Mouse (Mus musculus) stomach, postnatal 0 days (tissue): ENCODE data around the gene Commd3. TPM values are rescaled to one million over a fixed set of nuclear protein-coding genes. Genes with fewer than 3 reads are reported as not detected.

Source experiments
- ATAC-seq: fragments of 200-750 bp; cut with Nextera tagmentation; 2 replicates; pipeline ENCODE4 v1.8.0; 2017; ENCODE audit not compliant: low FRiP score, low TSS enrichment
- DNase-seq: peaks from one replicate; pipeline ENCODE4 v3.0.0-alpha.2; 2016; ENCODE audit warnings: low spot score
- H3K27ac ChIP-seq: fragments of 300-500 bp; sonication (generic); replicated peaks from 2 replicates; pipeline ENCODE4 v1.5.1; 2014; ENCODE audit warnings: mild to moderate bottlenecking, control low read depth
- H3K27me3 ChIP-seq: fragments of 300-500 bp; sonication (generic); 2 replicates; pipeline ENCODE4 v1.6.1; 2014; ENCODE audit warnings: low read length; ENCODE audit not compliant: control insufficient read depth, insufficient read depth
- H3K36me3 ChIP-seq: fragments of 300-500 bp; sonication (generic); 2 replicates; pipeline ENCODE4 v1.6.1; 2014; ENCODE audit warnings: low read length, mixed read lengths; ENCODE audit not compliant: control insufficient read depth, insufficient read depth
- H3K4me1 ChIP-seq: fragments of 300-500 bp; sonication (generic); replicated peaks from 2 replicates; pipeline ENCODE4 v1.6.1; 2014; ENCODE audit warnings: antibody characterized with exemption; ENCODE audit not compliant: control insufficient read depth, insufficient read depth
- H3K4me2 ChIP-seq: fragments of 300-500 bp; sonication (generic); replicated peaks from 2 replicates; pipeline ENCODE4 v1.6.1; 2014; ENCODE audit warnings: low read depth, mild to moderate bottlenecking, control low read depth, moderate library complexity
- H3K4me3 ChIP-seq: fragments of 300-500 bp; sonication (generic); 2 replicates; pipeline ENCODE4 v1.5.1; 2014; ENCODE audit warnings: low read depth, low read length, control low read depth
- H3K9ac ChIP-seq: fragments of 300-500 bp; sonication (generic); 2 replicates; pipeline ENCODE4 v1.6.1; 2014; ENCODE audit warnings: mild to moderate bottlenecking, low read length, control low read depth, mixed read lengths
- H3K9me3 ChIP-seq: fragments of 300-500 bp; sonication (generic); 2 replicates; pipeline ENCODE4 v1.6.1; 2016; ENCODE audit warnings: low read length; ENCODE audit not compliant: control insufficient read depth
- CTCF ChIP-seq: IDR thresholded peaks from 2 replicates; pipeline ENCODE4 v1.5.1; 2016; ENCODE audit warnings: antibody characterized with exemption, low read depth, mild to moderate bottlenecking, moderate library complexity
- EP300 ChIP-seq: optimal IDR thresholded peaks from 2 replicates; pipeline ENCODE3; 2016; ENCODE audit warnings: antibody characterized with exemption
- WGBS: fragments of 180-500 bp; shearing (Covaris S2); extraction: QIAGEN DNeasy Blood & Tissue Kit; methylation state at CpG from one replicate; pipeline ENCODE4 v1.1.7; 2014; 5-methylcytosine and 5-hydroxymethylcytosine counted together
- polyA plus RNA-seq: library from polyadenylated mRNA; unstranded; fragments of >200 nt; fragmentation: Nextera tagmentation; extraction: Ambion mirVana; gene quantifications from 2 replicates; pipeline ENCODE4 v1.2.1, GENCODE M21; 2015

The Commd3 gene
- polyA plus RNA-seq, 1 experiment from 2014 or later = 169 TPM

DNA sequence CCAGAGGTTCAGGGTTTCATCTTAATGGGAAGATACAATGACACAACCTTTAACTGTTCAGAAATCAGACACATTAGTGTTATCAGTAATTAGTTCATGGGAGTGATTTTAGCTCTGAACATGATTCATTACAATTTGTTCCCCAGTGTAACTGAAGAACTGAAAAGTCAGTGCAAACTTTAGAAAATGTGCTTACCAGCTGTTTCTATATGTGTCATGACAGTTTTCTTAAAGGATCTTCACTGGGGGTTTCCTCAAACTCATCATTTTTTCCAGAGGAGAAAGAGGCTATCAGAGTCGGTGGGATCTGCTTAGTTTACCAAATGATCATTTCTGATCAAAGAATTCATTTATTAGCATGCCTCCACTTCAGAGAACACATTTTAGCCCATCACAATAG lies 20.4 kb downstream of the Commd3 start:
- peaks cover 15% of the 10 kb centered on the region; the same call in 1 of the 2 replicates for H3K27me3 ChIP-seq
- H3K9me3 ChIP-seq = no peaks in the 10 kb centered on the region
- H3K36me3 ChIP-seq = no peaks in the 10 kb centered on the region
- DNase-seq (no peak), ATAC-seq (no peak)
- peaks cover 5% of the 10 kb centered on the region for H3K4me1 ChIP-seq
- H3K4me3 ChIP-seq = no peak overlapping the region
- no peak overlapping the region for H3K27ac ChIP-seq
- no peak overlapping the region for H3K4me2 ChIP-seq
- 7% methylated on average over 1 of the region's 1 CpGs for WGBS
- TF ChIP-seq EP300 = no peak
- TF ChIP-seq CTCF = no peak
- H3K9ac ChIP-seq = no peak overlapping the region

DNA sequence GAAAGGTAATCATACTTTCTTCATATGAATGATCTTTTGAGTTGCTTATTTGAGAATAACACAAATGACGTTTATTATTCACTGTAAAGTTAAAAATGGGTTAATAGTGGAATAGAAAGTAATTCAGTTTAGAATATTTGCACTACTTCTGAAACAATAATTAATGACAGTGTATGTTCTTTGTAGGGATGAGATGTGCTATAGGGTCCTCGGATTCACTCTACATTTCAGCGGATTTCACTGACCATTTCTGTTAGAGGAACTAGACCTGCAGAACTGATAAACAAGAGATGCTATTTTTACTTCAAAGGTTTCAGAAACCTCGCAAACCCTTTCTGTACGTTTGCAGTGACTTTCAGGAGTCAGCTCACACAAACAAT lies 21.3 kb downstream of the Commd3 start:
- Histone ChIP-seq H3K36me3 (no peaks in the 10 kb centered on the region), H3K27me3 (peaks cover 15% of the 10 kb centered on the region; the same call in 1 of the 2 replicates), H3K9me3 (no peaks in the 10 kb centered on the region), H3K9ac (no peak overlapping the region), H3K4me3 (peak overlapping the region; percentile 75), H3K27ac (no peak overlapping the region), H3K4me1 (peaks cover 5% of the 10 kb centered on the region), H3K4me2 (peak overlapping the region; percentile 97)
- DNase-seq = no peak
- ATAC-seq = no peak
- 3% methylated on average over 5 of the region's 5 CpGs for WGBS
- TF ChIP-seq EP300 (no peak), CTCF (no peak)

DNA sequence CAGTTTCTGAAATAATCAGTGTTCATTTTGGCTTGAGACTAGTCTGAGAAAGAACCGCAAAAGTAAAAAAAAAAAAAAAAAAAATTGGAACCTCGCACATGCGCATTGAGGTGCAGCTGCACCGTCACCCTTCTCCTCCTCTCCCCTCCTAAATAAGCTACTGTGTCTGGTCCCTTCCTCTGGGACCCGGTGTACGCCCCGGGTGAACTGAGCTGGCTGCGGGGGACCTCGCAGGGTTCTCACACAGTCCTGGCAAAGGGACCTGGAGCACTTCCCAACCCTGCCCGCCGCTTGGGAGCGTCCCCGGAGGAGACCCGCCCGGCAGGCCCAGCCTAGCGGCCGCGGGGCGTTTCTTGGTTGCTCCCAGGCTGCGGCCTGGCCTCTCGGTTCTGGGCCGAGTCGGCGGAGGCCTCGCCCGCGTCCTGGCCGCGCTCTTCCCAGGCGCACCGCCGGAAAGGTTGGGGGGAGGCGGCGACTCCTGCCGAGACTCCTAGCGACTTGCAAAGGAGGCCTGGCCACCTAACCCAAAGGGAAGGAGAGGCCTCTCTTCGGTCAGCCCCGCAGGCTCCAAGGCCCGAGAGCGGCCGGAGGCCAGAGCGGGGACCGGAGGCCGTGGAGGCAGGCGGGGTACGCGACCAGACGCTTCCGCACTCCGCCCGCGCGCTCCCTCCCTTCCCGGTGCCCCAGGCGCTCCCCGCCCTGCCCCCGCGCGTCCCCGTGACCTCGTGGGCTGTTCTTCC lies 21.9 kb downstream of the Commd3 start, which contains the start of gene Spag6:
Gene Spag6, plus strand, starts transcription at position 162 of the 740 bp plus-strand sequence.
- 2% methylated on average over 34 of the region's 61 CpGs for WGBS
- H3K9ac ChIP-seq = peak within 1 kb of the TSS; percentile 94
- peak within 1 kb of the TSS; percentile 97 for H3K4me2 ChIP-seq
- peak; percentile 81 for DNase-seq
- H3K27me3 ChIP-seq = peaks cover 17% of the 10 kb centered on the region; the same call in 1 of the 2 replicates
- no peaks in the 10 kb centered on the region for H3K9me3 ChIP-seq
- TF ChIP-seq CTCF = no peak
- TF ChIP-seq EP300 = no peak
- ATAC-seq = peak; percentile 89
- H3K4me3 ChIP-seq = peak within 1 kb of the TSS; percentile 75
- H3K4me1 ChIP-seq = peaks cover 5% of the 10 kb centered on the region
- H3K27ac ChIP-seq = peak within 1 kb of the TSS; percentile 85
- no peaks in the 10 kb centered on the region for H3K36me3 ChIP-seq

DNA sequence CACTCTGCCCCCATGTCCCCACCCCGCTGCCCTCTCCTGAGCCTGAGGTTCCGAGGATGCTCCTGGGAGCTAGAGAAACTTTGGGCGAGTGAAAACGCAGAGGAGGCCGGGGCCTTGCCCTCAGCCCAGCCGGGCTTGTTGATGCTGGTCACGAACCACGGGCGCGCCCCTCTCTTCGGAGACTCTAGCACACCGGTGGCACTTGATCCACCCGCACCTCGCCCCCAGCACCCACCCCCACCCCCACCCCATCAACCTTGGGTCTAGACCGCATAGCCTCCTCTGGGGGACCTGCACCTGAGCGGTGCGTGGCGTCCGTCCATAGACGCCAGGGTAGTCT lies 22.4 kb downstream of the Commd3 start:
- ATAC-seq = peak; percentile 50
- no peaks in the 10 kb centered on the region for H3K9me3 ChIP-seq
- H3K27ac ChIP-seq = peak overlapping the region; percentile 85
- H3K4me2 ChIP-seq = peak overlapping the region; percentile 97
- H3K36me3 ChIP-seq = no peaks in the 10 kb centered on the region
- 3% methylated on average over 20 of the region's 20 CpGs for WGBS
- no peak for DNase-seq
- no peak for TF ChIP-seq EP300
- TF ChIP-seq CTCF = no peak
- peak overlapping the region; percentile 75 for H3K4me3 ChIP-seq
- peaks cover 15% of the 10 kb centered on the region; the same call in 1 of the 2 replicates for H3K27me3 ChIP-seq
- peak overlapping the region; percentile 94 for H3K9ac ChIP-seq
- peaks cover 5% of the 10 kb centered on the region for H3K4me1 ChIP-seq

DNA sequence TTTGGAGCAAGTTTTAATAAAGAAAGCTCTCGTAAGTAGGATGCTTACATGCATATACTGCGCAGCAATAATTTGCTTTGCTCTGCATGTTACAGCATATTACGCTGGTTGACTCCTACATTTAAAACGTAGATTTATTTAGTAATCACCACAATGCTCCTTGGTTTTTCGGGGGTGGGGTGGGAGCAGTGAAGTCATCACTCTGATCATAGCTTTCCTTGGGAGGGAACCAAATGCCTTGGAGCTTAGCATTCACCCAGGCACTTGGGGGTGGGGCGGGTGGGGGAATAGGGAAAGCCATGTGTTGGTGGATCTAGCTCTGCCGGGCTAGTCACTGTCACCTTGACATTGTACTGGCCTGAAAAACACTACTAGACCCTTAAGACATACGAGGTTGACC lies 23.0 kb downstream of the Commd3 start:
- TF ChIP-seq CTCF (no peak), EP300 (no peak)
- H3K4me3 ChIP-seq = peak overlapping the region; percentile 75; the same call in 1 of the 2 replicates
- no peaks in the 10 kb centered on the region for H3K9me3 ChIP-seq
- no peak for DNase-seq
- H3K27ac ChIP-seq = no peak overlapping the region
- no peaks in the 10 kb centered on the region for H3K36me3 ChIP-seq
- no peak overlapping the region for H3K4me2 ChIP-seq
- 19% methylated on average over 8 of the region's 8 CpGs for WGBS
- H3K9ac ChIP-seq = no peak overlapping the region
- ATAC-seq = no peak
- H3K4me1 ChIP-seq = no peaks in the 10 kb centered on the region; the same call in 1 of the 2 replicates
- H3K27me3 ChIP-seq = peaks cover 13% of the 10 kb centered on the region; the same call in 1 of the 2 replicates

DNA sequence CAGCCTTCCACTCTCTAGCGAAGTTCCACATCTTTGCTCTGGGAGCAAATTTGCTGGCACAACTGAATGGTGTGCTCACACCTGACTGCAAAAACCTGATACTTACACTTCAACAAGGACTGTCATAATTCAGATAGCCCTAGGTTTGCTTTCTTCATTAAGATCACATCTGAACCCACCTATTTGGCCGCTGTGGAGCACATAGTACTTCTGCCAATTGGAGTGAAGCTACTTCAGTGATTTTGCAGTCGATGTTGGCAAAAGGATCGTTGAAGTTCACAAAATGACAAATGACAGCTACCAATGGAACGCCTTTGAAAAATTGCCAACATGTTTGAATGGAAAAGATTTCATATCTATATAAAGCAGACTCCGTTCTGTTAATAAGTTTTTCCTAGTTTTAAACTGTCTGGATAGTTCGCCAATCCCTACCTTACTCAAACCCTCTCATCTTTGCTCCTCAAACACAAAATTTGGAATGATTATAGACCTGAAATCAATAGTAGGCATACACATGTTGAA lies 23.5 kb downstream of the Commd3 start:
- Histone ChIP-seq H3K4me2 (no peak overlapping the region), H3K4me1 (no peaks in the 10 kb centered on the region), H3K4me3 (no peak overlapping the region), H3K36me3 (no peaks in the 10 kb centered on the region), H3K9ac (no peak overlapping the region), H3K27me3 (peaks cover 11% of the 10 kb centered on the region; the same call in 1 of the 2 replicates), H3K9me3 (no peaks in the 10 kb centered on the region), H3K27ac (no peak overlapping the region)
- DNase-seq (no peak), ATAC-seq (no peak)
- no peak for TF ChIP-seq CTCF
- no peak for TF ChIP-seq EP300
- 19% methylated on average over 7 of the region's 7 CpGs for WGBS
